In genomic region chr3:121844658-121845057, GRCm38 (mm10) we compare ENCODE assay signal across 20 mouse cellular contexts. TPM values are rescaled to one million over a fixed set of nuclear protein-coding genes. Genes with fewer than 3 reads are reported as not detected.
DNase-seq lines count a peak whose midpoint lies in the region; ATAC-seq and TF ChIP-seq lines count a peak whose summit lies in the region.
"Had no signal": no experiment of that assay in that cellular context is flagged by ENCODE, and none has a peak within 500 bp of the region (broad histone marks: within the 10 kb centered on the region; RNA-seq: fewer than 3 reads in every experiment).

No protein-coding gene starts in this region.

- peak; percentile 73 for TF ChIP-seq EP300 in CH12.LX (IDR thresholded peaks at IDR 0.05; ENCODE audit: low read length)

- dilution Hi-C loops in CH12.LX (cut with MboI; ENCODE audit: extremely low pct_ligation_motif_present, extremely low pct_unique_long_range_greater_than_20kb, low sequenced_read_pairs) = no loop called here

- H3K79me2 ChIP-seq in CH12.LX (replicated peaks; ENCODE audit: control insufficient read depth, extremely low read depth, insufficient read depth, poor library complexity, severe bottlenecking) = no peaks in the 10 kb centered on the region

- no peak overlapping the region for H3K4me2 ChIP-seq in hindbrain, embryonic 11.5 days (replicated peaks; ENCODE audit: low read depth, low read length)
- no peak overlapping the region for H3K4me2 ChIP-seq in hindbrain, embryonic 12.5 days (replicated peaks)
- no peak overlapping the region for H3K4me2 ChIP-seq in kidney, embryonic 16.5 days (replicated peaks; ENCODE audit: low read depth, low read length)
- H3K4me2 ChIP-seq in CH12.LX (ENCODE audit: insufficient read depth, low read depth, poor library complexity, severe bottlenecking) = peak overlapping the region; percentile 69
- H3K4me2 ChIP-seq: embryonic facial prominence, embryonic 13.5 days; forebrain, embryonic 12.5 days; heart, embryonic 11.5 days; heart, embryonic 15.5 days had no signal

- no peaks in the 10 kb centered on the region for H3K9me3 ChIP-seq in hindbrain, embryonic 11.5 days (ENCODE audit: control insufficient read depth, low read length)
- no peaks in the 10 kb centered on the region for H3K9me3 ChIP-seq in hindbrain, embryonic 12.5 days (replicated peaks)
- H3K9me3 ChIP-seq in kidney, embryonic 16.5 days (ENCODE audit: low read length) = no peaks in the 10 kb centered on the region
- H3K9me3 ChIP-seq in CH12.LX (replicated peaks; ENCODE audit: low read length) = peaks cover 13% of the 10 kb centered on the region
- H3K9me3 ChIP-seq: embryonic facial prominence, embryonic 13.5 days; forebrain, embryonic 12.5 days; heart, embryonic 15.5 days; hindbrain, embryonic 10.5 days had no signal

- H3K9ac ChIP-seq in hindbrain, embryonic 11.5 days (ENCODE audit: low read depth, low read length) = no peak overlapping the region
- no peak overlapping the region for H3K9ac ChIP-seq in hindbrain, embryonic 12.5 days
- H3K9ac ChIP-seq in kidney, embryonic 16.5 days (replicated peaks; ENCODE audit: low read length) = no peak overlapping the region
- no peak overlapping the region; the same call in 1 of the 2 replicates for H3K9ac ChIP-seq in CH12.LX (ENCODE audit: insufficient read depth, low read depth)
- H3K9ac ChIP-seq: embryonic facial prominence, embryonic 13.5 days; forebrain, embryonic 12.5 days; heart, embryonic 15.5 days had no signal

- in situ Hi-C loops in CH12.LX (cut with MboI; ENCODE audit: low pct_ligation_motif_present, low pct_unique_long_range_greater_than_20kb, low sequenced_read_pairs) = no loop called here

- H3K4me3 ChIP-seq in hindbrain, embryonic 11.5 days (ENCODE audit: low read depth, low read length) = no peak overlapping the region
- H3K4me3 ChIP-seq in hindbrain, embryonic 12.5 days = no peak overlapping the region
- no peak overlapping the region for H3K4me3 ChIP-seq in kidney, embryonic 16.5 days (ENCODE audit: low read length)
- H3K4me3 ChIP-seq in CH12.LX (replicated peaks in 1 of 3; ENCODE audit: low read depth in 2 of 3, low read length in 2 of 3, poor library complexity in 1 of 3) = peak overlapping the region in 1 of 3 experiments; percentile 10
- H3K4me3 ChIP-seq: embryonic facial prominence, embryonic 13.5 days; forebrain, embryonic 12.5 days; heart, adult 2 months; heart, embryonic 15.5 days; hindbrain, embryonic 10.5 days had no signal

- ATAC-seq in hindbrain, embryonic 11.5 days (ENCODE audit: low FRiP score) = 0 out of 2 replicates have a peak, but pooled peaks have one; percentile 27
- ATAC-seq in hindbrain, embryonic 12.5 days (ENCODE audit: low FRiP score) = no peak
- peak; percentile 65 for ATAC-seq in kidney, embryonic 16.5 days (ENCODE audit: low FRiP score, low TSS enrichment)
- peak; percentile 42 for ATAC-seq in megakaryocyte, adult 5-6 weeks (ENCODE audit: poor library complexity, severe bottlenecking)
- ATAC-seq: forebrain, embryonic 16.5 days had no signal

- no peak overlapping the region for H3K27ac ChIP-seq in hindbrain, embryonic 11.5 days (ENCODE audit: low read depth, low read length)
- H3K27ac ChIP-seq in hindbrain, embryonic 12.5 days = no peak overlapping the region
- H3K27ac ChIP-seq in kidney, embryonic 16.5 days (ENCODE audit: low read length) = no peak overlapping the region
- peak overlapping the region; percentile 95 for H3K27ac ChIP-seq in CH12.LX (ENCODE audit: insufficient read depth, low read depth)
- H3K27ac ChIP-seq: embryonic facial prominence, embryonic 13.5 days; forebrain, embryonic 12.5 days; heart, adult 2 months; heart, embryonic 15.5 days; hindbrain, embryonic 10.5 days had no signal

- no peaks in the 10 kb centered on the region for H3K4me1 ChIP-seq in hindbrain, embryonic 11.5 days (replicated peaks; ENCODE audit: control insufficient read depth, insufficient read depth, low read length)
- no peaks in the 10 kb centered on the region for H3K4me1 ChIP-seq in hindbrain, embryonic 12.5 days
- peaks cover 5% of the 10 kb centered on the region; the same call in 1 of the 2 replicates for H3K4me1 ChIP-seq in kidney, embryonic 16.5 days (ENCODE audit: insufficient read depth, low read length)
- H3K4me1 ChIP-seq in CH12.LX (ENCODE audit: control insufficient read depth in 1 of 2, insufficient read depth in 2 of 2) = peaks cover 16 to 47% of the 10 kb centered on the region in 2 experiments
- H3K4me1 ChIP-seq: embryonic facial prominence, embryonic 13.5 days; forebrain, embryonic 12.5 days; heart, embryonic 15.5 days had no signal

- TF ChIP-seq POLR2A in CH12.LX (IDR thresholded peaks at IDR 0.05; ENCODE audit: low read depth, low read length) = peak; percentile 30; the same call in 1 of the 2 replicates

- no peak for DNase-seq in hindbrain, embryonic 11.5 days (ENCODE audit: low spot score)
- DNase-seq in kidney, postnatal 10 days = no peak
- peak; percentile 66 for DNase-seq in CH12.LX (ENCODE audit: extremely low read depth)
- DNase-seq in cerebellum, adult 8-10 months = no peak
- DNase-seq: adrenal gland, adult 2 months; adrenal gland, postnatal 25 days; cerebellum, adult 18-20 months; cerebellum, postnatal 10 days; gastrocnemius, postnatal 10 days; heart, adult 2 months; heart, postnatal 14 days had no signal

- 87% methylated on average over 6 of the region's 6 CpGs for WGBS in hindbrain, embryonic 11.5 days
- WGBS in hindbrain, embryonic 12.5 days = 87% methylated on average over 6 of the region's 6 CpGs
- WGBS in kidney, embryonic 16.5 days = 76% methylated on average over 6 of the region's 6 CpGs

- TF ChIP-seq CTCF in CH12.LX (conservative IDR thresholded peaks at IDR 0.05 in 1 of 2, IDR thresholded peaks at IDR 0.05 in 1 of 2; ENCODE audit: low read depth in 2 of 2, low read length in 2 of 2) = no peak

- no peaks in the 10 kb centered on the region for H3K36me3 ChIP-seq in hindbrain, embryonic 11.5 days (ENCODE audit: control insufficient read depth, insufficient read depth, low read length)
- no peaks in the 10 kb centered on the region for H3K36me3 ChIP-seq in hindbrain, embryonic 12.5 days
- H3K36me3 ChIP-seq in kidney, embryonic 16.5 days (ENCODE audit: insufficient read depth, low read length) = no peaks in the 10 kb centered on the region
- H3K36me3 ChIP-seq in CH12.LX (replicated peaks in 1 of 2; ENCODE audit: control insufficient read depth in 1 of 2, insufficient read depth in 1 of 2, low read length in 1 of 2) = no peaks in the 10 kb centered on the region
- H3K36me3 ChIP-seq: embryonic facial prominence, embryonic 13.5 days; forebrain, embryonic 12.5 days; heart, embryonic 15.5 days; hindbrain, embryonic 10.5 days had no signal

- H3K27me3 ChIP-seq in hindbrain, embryonic 11.5 days (ENCODE audit: control insufficient read depth, insufficient read depth, low read length) = no peaks in the 10 kb centered on the region
- no peaks in the 10 kb centered on the region for H3K27me3 ChIP-seq in hindbrain, embryonic 12.5 days
- H3K27me3 ChIP-seq in kidney, embryonic 16.5 days (ENCODE audit: insufficient read depth, low read length) = no peaks in the 10 kb centered on the region
- no peaks in the 10 kb centered on the region for H3K27me3 ChIP-seq in CH12.LX (replicated peaks)
- H3K27me3 ChIP-seq: embryonic facial prominence, embryonic 13.5 days; forebrain, embryonic 12.5 days; heart, embryonic 15.5 days had no signal

- TF ChIP-seq RAD21 in CH12.LX (IDR thresholded peaks at IDR 0.05; ENCODE audit: low read depth, low read length) = no peak

TF ChIP-seq in CH12.LX, 34 proteins besides CTCF, POLR2A, EP300 and RAD21 (continues in another document):
- TF ChIP-seq HCFC1 (IDR thresholded peaks at IDR 0.05; ENCODE audit: low read depth, low read length) (0 out of 2 replicates have a peak, but pooled peaks have one; percentile 8), GABPA (IDR thresholded peaks at IDR 0.05; ENCODE audit: insufficient replicate concordance, low read depth, low read length) (no peak), CHD1 (IDR thresholded peaks at IDR 0.05; ENCODE audit: low read depth, low read length) (no peak), MAZ (IDR thresholded peaks at IDR 0.05; ENCODE audit: low read depth, low read length) (0 out of 2 replicates have a peak, but pooled peaks have one; percentile 17), SIN3A (IDR thresholded peaks at IDR 0.05; ENCODE audit: low read length) (no peak), MAX (IDR thresholded peaks at IDR 0.05; ENCODE audit: low read length) (peak; percentile 68; the same call in 1 of the 2 replicates), JUN (IDR thresholded peaks at IDR 0.05; ENCODE audit: insufficient read depth, low read depth, low read length) (no peak), ZMIZ1 (IDR thresholded peaks at IDR 0.05; ENCODE audit: low read depth, low read length) (no peak), IRF4 (IDR thresholded peaks at IDR 0.05; ENCODE audit: low read depth, low read length) (peak; percentile 66), NRF1 (IDR thresholded peaks at IDR 0.05; ENCODE audit: low read depth, low read length) (peak; percentile 64), ELF1 (IDR thresholded peaks at IDR 0.05; ENCODE audit: low read depth, low read length) (no peak), ZC3H11A (IDR thresholded peaks at IDR 0.05; ENCODE audit: low read depth, low read length) (no peak), RCOR1 (conservative IDR thresholded peaks at IDR 0.05; ENCODE audit: low read depth, low read length) (peak; percentile 17; the same call in 1 of the 2 replicates), ZKSCAN1 (IDR thresholded peaks at IDR 0.05; ENCODE audit: borderline replicate concordance, low read depth, low read length) (no peak), ETS1 (conservative IDR thresholded peaks at IDR 0.05; ENCODE audit: low read depth, low read length) (peak; percentile 45; the same call in 1 of the 2 replicates), BHLHE40 (IDR thresholded peaks at IDR 0.05; ENCODE audit: low read depth, low read length) (peak; percentile 85), E2F4 (IDR thresholded peaks at IDR 0.05; ENCODE audit: insufficient replicate concordance, low read depth, low read length) (no peak), SMC3 (IDR thresholded peaks at IDR 0.05; ENCODE audit: low read depth, low read length) (no peak), TCF12 (IDR thresholded peaks at IDR 0.05; ENCODE audit: low read depth, low read length) (peak; percentile 66), PAX5 (IDR thresholded peaks at IDR 0.05; ENCODE audit: low read length) (no peak)

RNA-seq across cellular contexts. Expression of gene Abcd3, which starts 29.6 kb away (rescaled TPM):
- 59.2 and 62.6 TPM in 2 replicates for polyA plus RNA-seq in hindbrain, embryonic 11.5 days (2014; fragmentation: Nextera tagmentation; extraction: Ambion mirVana)
- polyA plus RNA-seq in hindbrain, embryonic 12.5 days (2016; fragmentation: Nextera tagmentation; extraction: Ambion mirVana) = 65.3 and 72.3 TPM in 2 replicates
- 77.1 and 82.6 TPM in 2 replicates for polyA plus RNA-seq in kidney, embryonic 16.5 days (2015; fragmentation: Nextera tagmentation; extraction: Ambion mirVana)
- total RNA-seq in CH12.LX (2012; rRNA removed) (52.3 and 65.9 TPM in 2 replicates), CH12.LX (2014; rRNA removed) (53.5 and 56.5 TPM in 2 replicates)
- 53.8 and 54.1 TPM in 2 replicates for polyA plus RNA-seq in CH12.LX (2012; ENCODE audit: insufficient read length, low read depth)
- 18.2 and 20.4 TPM in 2 replicates for total RNA-seq in megakaryocyte, adult 5-6 weeks (2015)
- 20.1 and 22.7 TPM in 2 replicates for total RNA-seq in megakaryocyte, adult 5-6 weeks (2017)
